Mouse (Mus musculus) CD4-positive, CD25-positive, alpha-beta regulatory T cell (primary cell): ENCODE measurements around the gene S100a1. TPM values are rescaled to one million over a fixed set of nuclear protein-coding genes. Genes with fewer than 3 reads are reported as not detected.

Source experiments
- polyA plus RNA-seq: library from polyadenylated mRNA; unstranded; fragments of 100-300 nt; shearing (Covaris generic); gene quantifications from one replicate; pipeline ENCODE4 v1.2.1, GENCODE M21; 2017

Gene S100a1
- 3.4 TPM for polyA plus RNA-seq

GRCm38 (mm10) chr3:90513796-90514590 is at the start of gene S100a1, which contains the start of gene S100a13:
Gene S100a1 (minus strand): TSS chr3:90514392.
Gene S100a13 (plus strand): TSS chr3:90514435.

DNA sequence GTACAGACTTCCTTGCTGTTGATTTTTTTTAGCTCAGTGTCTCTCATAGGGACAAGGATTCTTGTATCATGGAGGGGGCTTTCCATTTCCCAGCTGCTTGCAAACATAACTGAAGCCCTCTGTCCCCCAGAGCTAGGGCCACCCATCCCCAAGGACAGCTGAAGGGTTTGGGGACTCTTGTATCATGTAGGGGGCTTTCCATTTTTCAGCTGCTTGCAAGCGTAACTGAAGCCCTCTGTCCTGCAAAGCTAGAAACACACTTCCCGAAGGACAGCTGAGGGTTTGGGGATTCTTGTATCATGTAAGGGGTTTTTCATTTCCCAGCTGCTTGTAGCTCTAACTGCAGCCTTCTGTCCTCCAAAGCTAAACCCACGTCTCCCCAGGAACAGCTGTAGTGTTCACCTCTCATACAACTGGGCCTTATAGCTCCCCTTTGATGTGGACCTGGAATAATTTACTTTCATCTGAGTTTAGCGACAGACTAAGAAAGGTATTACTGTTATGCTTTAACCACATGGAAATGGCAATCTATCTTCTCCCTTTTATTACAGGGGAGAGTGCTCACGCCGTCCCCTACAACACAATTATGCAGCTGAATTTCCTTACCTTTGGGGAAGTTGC is 45.9 kb upstream of the S100a1 start, which contains the start of gene S100a3:
S100a3 (plus strand) TSS at position 571 of the 621 bp plus-strand sequence.

GRCm38 (mm10) chr3:90537141-90537904 is 23.1 kb upstream of the S100a1 start, which contains the start of gene S100a16:
Gene S100a16 (plus strand): TSS chr3:90537254.

DNA sequence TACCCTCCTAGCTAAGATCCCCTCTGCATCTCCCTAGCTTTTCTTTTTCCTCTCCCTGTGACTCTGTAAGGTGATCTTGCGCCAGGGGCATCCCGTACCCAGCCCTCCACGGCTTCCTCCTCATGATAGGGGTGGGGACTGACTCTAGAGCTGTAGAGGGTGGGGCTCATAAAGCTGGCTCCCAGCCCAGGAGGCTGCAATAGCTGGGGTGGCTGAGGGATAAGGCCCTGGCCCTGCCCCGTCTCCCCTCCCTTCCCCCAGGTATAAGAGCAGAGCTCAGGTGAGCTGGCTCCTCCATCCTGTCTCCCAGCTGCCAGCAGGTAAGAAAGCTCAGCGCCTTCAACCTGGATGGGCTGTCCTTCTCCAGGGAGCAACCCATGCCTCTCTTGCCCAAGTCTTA is 12.4 kb upstream of the S100a1 start, which contains the start of gene S100a14:
S100a14 (plus strand) TSS at position 277 of the 400 bp plus-strand sequence.

GRCm38 (mm10) chr3:90508950-90509746 is 5.0 kb downstream of the S100a1 start, which contains the start of gene Chtop:
Gene Chtop (minus strand): TSS chr3:90509498.

DNA sequence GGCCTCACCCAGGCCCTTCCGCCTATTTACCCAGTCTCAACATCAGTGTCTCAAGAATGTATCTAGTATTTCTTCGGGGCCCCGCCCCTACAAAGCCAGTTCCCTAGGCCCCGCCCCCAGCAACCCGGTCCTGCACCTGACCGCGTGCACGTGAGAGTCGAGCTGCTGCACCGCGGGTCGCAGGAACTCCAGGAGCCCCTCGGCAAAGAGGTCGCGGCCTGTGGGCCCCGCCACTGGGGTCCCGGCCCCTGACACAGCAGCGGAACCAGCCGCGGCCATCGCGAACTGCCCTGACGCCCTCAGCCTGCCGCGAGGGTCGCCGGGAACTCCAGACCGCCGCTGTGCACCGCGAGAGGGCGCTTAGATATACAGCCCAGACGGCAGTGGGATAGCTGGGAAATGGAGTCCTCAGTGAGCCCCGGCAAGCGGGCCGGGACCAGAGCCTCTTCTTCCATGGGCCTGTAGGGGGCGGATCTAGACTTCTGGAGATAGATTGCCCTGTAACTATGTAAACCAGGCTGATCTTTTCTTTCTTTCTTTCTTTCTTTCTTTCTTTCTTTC is 23.4 kb downstream of the S100a1 start, which contains the start of gene Snapin:
Snapin (minus strand) TSS at position 338 of the 561 bp plus-strand sequence.

GRCm38 (mm10) chr3:90475831-90476611 is 38.2 kb downstream of the S100a1 start, which contains the start of gene Ilf2:
Gene Ilf2 (plus strand): TSS chr3:90476126.

DNA sequence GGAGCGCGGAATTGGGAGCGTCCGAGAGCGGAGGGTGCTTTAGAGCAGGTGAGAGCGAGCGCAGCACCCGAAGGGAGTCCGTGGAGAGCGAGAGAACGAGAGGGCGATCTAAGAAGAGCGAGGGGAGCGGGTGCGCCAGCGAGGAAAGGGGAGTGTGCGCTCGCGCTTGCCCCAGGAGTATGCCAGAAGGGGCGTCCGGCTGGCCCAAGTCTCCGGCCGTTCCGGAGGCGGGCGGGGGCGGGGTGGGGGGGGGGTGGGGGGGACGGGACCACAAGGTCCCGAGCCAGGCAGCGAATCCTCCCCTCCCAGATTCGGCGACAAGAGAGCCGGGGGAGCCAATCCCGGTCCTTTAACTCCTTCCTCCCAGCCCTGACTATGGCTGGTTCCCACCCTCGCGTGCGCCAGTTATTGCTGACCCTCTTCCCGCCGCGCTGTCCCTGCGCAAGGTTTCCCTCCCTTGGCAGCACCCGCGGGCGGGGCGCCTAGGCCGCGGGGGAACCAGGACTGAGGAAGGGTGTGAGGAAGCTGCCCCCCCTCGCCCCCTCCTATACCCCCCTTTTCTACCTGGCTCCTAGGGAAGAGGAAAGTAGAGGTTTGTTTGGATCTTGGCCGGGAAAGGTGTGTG is 48.4 kb downstream of the S100a1 start, which contains the start of gene Npr1:
Npr1 (minus strand) TSS at position 181 of the 625 bp plus-strand sequence.

Other genes starting within 250 kb of the S100a1 start
- 53.6 TPM for gene Dennd4b, start 249.2 kb downstream of the S100a1 start, polyA plus RNA-seq
- gene Gatad2b, start 221.2 kb downstream of the S100a1 start, polyA plus RNA-seq = 12.1 TPM
- gene Slc27a3, start 124.5 kb downstream of the S100a1 start, polyA plus RNA-seq = 0.49 TPM
- 34.7 TPM for gene Ints3, start 80.8 kb downstream of the S100a1 start, polyA plus RNA-seq
- gene Npr1, start 48.5 kb downstream of the S100a1 start, polyA plus RNA-seq = not detected
- gene Ilf2, start 38.3 kb downstream of the S100a1 start, polyA plus RNA-seq = 102 TPM
- 107 TPM for gene Snapin, start 23.4 kb downstream of the S100a1 start, polyA plus RNA-seq
- 166 TPM for gene Chtop, start 4.9 kb downstream of the S100a1 start, polyA plus RNA-seq
- gene S100a13, start within 50 bp of the S100a1 start, polyA plus RNA-seq = 133 TPM
- not detected for gene S100a14, start 12.5 kb upstream of the S100a1 start, polyA plus RNA-seq
- 0.30 TPM for gene S100a16, start 22.9 kb upstream of the S100a1 start, polyA plus RNA-seq
- gene S100a3, start 46.2 kb upstream of the S100a1 start, polyA plus RNA-seq = 1.3 TPM
- gene S100a2, start 75.9 kb upstream of the S100a1 start, polyA plus RNA-seq = 0.85 TPM
- gene Gm42674, start 87.5 kb upstream of the S100a1 start, polyA plus RNA-seq = not detected
- 89.2 TPM for gene S100a4, start 89.4 kb upstream of the S100a1 start, polyA plus RNA-seq
- not detected for gene S100a5, start 94.1 kb upstream of the S100a1 start, polyA plus RNA-seq
- 126 TPM for gene S100a6, start 98.5 kb upstream of the S100a1 start, polyA plus RNA-seq
- gene S100a7a, start 139.6 kb upstream of the S100a1 start, polyA plus RNA-seq = not detected
- gene S100a8, start 154.6 kb upstream of the S100a1 start, polyA plus RNA-seq = not detected
- gene S100a9, start 181.3 kb upstream of the S100a1 start, polyA plus RNA-seq = not detected
- not detected for gene Pglyrp4, start 212.5 kb upstream of the S100a1 start, polyA plus RNA-seq